Mouse (Mus musculus): ENCODE measurements at regions not wholly inside any gene's neighbourhood (a gene's known extent, or its start where the extent isn't known, plus 50 kb on each side); places are given as distances from the start of the nearest gene placed in this dataset.

- H3K27ac ChIP-seq (replicated peaks): no peak overlapping the region
- no peaks in the 10 kb centered on the region for H3K4me1 ChIP-seq
- 87% methylated on average over 10 of the region's 10 CpGs for WGBS
- no peaks in the 10 kb centered on the region for H3K36me3 ChIP-seq
- no peak overlapping the region for H3K4me3 ChIP-seq
- ATAC-seq (ENCODE audit: low FRiP score, low read depth): no peak
- H3K27me3 ChIP-seq: no peaks in the 10 kb centered on the region
- no peaks in the 10 kb centered on the region for H3K9me3 ChIP-seq
- H3K9ac ChIP-seq (replicated peaks): no peak overlapping the region
- no peak overlapping the region for H3K4me2 ChIP-seq (replicated peaks)
These were observed 214.8 kb upstream of the A430005L14Rik start for GRCm38 (mm10) chr4:153742241-153742640.

- WGBS: 80% methylated on average over 6 of the region's 6 CpGs
- ATAC-seq (ENCODE audit: low FRiP score, low read depth): no peak
These were observed 204.2 kb upstream of the A430005L14Rik start for GRCm38 (mm10) chr4:153752791-153753190.

DNA sequence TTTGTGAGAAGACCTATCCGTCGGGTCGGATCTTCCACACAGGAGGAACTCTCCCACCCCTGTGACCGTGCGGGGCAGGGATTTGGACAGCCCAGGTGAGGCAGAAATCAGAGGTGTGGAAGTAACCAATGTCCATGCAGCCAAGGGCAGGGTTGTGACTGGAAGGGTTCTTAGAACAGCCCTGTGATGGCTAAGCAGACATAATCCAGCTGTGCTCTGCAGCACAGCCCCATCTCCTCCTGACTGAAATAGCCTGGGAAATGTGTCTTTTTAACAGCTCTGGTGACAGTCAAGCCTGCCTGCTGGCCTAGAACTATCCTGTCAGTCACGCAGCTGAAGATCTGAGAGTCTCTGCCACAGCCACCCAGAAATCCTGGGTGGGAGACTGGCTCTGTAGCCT, 198.7 kb upstream of the A430005L14Rik start:
- Histone ChIP-seq H3K36me3 (no peaks in the 10 kb centered on the region), H3K4me2 (replicated peaks) (no peak overlapping the region), H3K27me3 (peaks cover 5% of the 10 kb centered on the region; the same call in 1 of the 2 replicates), H3K9me3 (no peaks in the 10 kb centered on the region), H3K9ac (replicated peaks) (no peak overlapping the region), H3K4me1 (no peaks in the 10 kb centered on the region), H3K4me3 (no peak overlapping the region), H3K27ac (replicated peaks) (no peak overlapping the region)
- no peak for ATAC-seq (ENCODE audit: low FRiP score, low read depth)
- 92% methylated on average over 6 of the region's 6 CpGs for WGBS

More at GRCm38 (mm10) chr4:153752791-153753190, 204.2 kb upstream of the A430005L14Rik start:
- H3K4me3 ChIP-seq: no peak overlapping the region
- H3K9ac ChIP-seq (replicated peaks): no peak overlapping the region
- no peaks in the 10 kb centered on the region for H3K36me3 ChIP-seq
- H3K27ac ChIP-seq (replicated peaks): no peak overlapping the region
- no peak overlapping the region for H3K4me2 ChIP-seq (replicated peaks)
- peaks cover 4% of the 10 kb centered on the region; the same call in 1 of the 2 replicates for H3K4me1 ChIP-seq
- no peaks in the 10 kb centered on the region for H3K9me3 ChIP-seq
- peaks cover 6% of the 10 kb centered on the region; the same call in 1 of the 2 replicates for H3K27me3 ChIP-seq

- no peak for ATAC-seq (ENCODE audit: low FRiP score, low read depth)
- no peak overlapping the region for H3K9ac ChIP-seq (replicated peaks)
- 86% methylated on average over 8 of the region's 8 CpGs for WGBS
- H3K27ac ChIP-seq (replicated peaks): no peak overlapping the region
- no peak overlapping the region for H3K4me2 ChIP-seq (replicated peaks)
- H3K4me3 ChIP-seq: no peak overlapping the region
- no peaks in the 10 kb centered on the region for H3K9me3 ChIP-seq
- no peaks in the 10 kb centered on the region for H3K36me3 ChIP-seq
- peaks cover under 1% of the 10 kb centered on the region; the same call in 1 of the 2 replicates for H3K27me3 ChIP-seq
- no peaks in the 10 kb centered on the region for H3K4me1 ChIP-seq
These were observed 198.3 kb upstream of the A430005L14Rik start for GRCm38 (mm10) chr4:153758781-153759180.

DNA sequence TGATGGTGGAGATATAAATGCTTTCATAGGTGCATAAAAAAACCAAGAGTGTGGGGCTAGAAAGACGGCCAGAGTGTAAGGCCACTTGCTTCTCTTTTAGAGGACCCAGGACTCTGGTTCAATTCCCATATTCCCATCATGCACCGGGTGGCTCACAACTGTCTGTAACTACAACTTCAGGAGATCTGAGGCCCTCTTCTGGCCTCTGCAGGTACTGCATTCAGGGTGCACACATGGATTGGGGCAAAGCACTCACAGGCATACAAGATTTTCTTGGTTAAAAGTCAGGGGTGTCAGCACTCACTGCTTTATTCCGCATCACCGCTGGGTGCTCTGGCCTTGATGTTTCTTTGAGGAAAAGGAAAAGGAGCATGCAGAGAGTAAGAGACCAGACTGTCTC, 196.1 kb upstream of the A430005L14Rik start:
- Histone ChIP-seq H3K9ac (replicated peaks) (no peak overlapping the region), H3K36me3 (no peaks in the 10 kb centered on the region), H3K9me3 (no peaks in the 10 kb centered on the region), H3K4me1 (no peaks in the 10 kb centered on the region), H3K4me3 (no peak overlapping the region), H3K4me2 (replicated peaks) (no peak overlapping the region), H3K27me3 (no peaks in the 10 kb centered on the region), H3K27ac (replicated peaks) (no peak overlapping the region)
- 89% methylated on average over 4 of the region's 4 CpGs for WGBS
- no peak for ATAC-seq (ENCODE audit: low FRiP score, low read depth)

- Histone ChIP-seq H3K36me3 (no peaks in the 10 kb centered on the region), H3K4me2 (replicated peaks) (no peak overlapping the region), H3K4me1 (no peaks in the 10 kb centered on the region), H3K4me3 (no peak overlapping the region), H3K9ac (replicated peaks) (no peak overlapping the region), H3K9me3 (no peaks in the 10 kb centered on the region), H3K27me3 (0 out of 2 replicates have a peak, but pooled peaks cover 4% of the 10 kb centered on the region), H3K27ac (replicated peaks) (no peak overlapping the region)
- WGBS: 66% methylated on average over 10 of the region's 10 CpGs
- no peak for ATAC-seq (ENCODE audit: low FRiP score, low read depth)
These were observed 193.6 kb upstream of the A430005L14Rik start for GRCm38 (mm10) chr4:153763413-153763812.

GRCm38 (mm10) chr4:153767713-153768112, 189.3 kb upstream of the A430005L14Rik start:
- Histone ChIP-seq H3K9me3 (no peaks in the 10 kb centered on the region), H3K4me3 (no peak overlapping the region), H3K27ac (replicated peaks) (no peak overlapping the region), H3K9ac (replicated peaks) (no peak overlapping the region), H3K4me2 (replicated peaks) (no peak overlapping the region), H3K27me3 (0 out of 2 replicates have a peak, but pooled peaks cover 4% of the 10 kb centered on the region), H3K4me1 (0 out of 2 replicates have a peak, but pooled peaks cover 4% of the 10 kb centered on the region), H3K36me3 (no peaks in the 10 kb centered on the region)
- no peak for ATAC-seq (ENCODE audit: low FRiP score, low read depth)
- 82% methylated on average over 9 of the region's 9 CpGs for WGBS

GRCm38 (mm10) chr4:153768350-153768749, 188.7 kb upstream of the A430005L14Rik start:
- H3K27me3 ChIP-seq: 0 out of 2 replicates have a peak, but pooled peaks cover 4% of the 10 kb centered on the region
- H3K4me3 ChIP-seq: no peak overlapping the region
- no peaks in the 10 kb centered on the region for H3K9me3 ChIP-seq
- H3K27ac ChIP-seq (replicated peaks): no peak overlapping the region
- H3K36me3 ChIP-seq: no peaks in the 10 kb centered on the region
- ATAC-seq (ENCODE audit: low FRiP score, low read depth): no peak
- 0 out of 2 replicates have a peak, but pooled peaks cover 4% of the 10 kb centered on the region for H3K4me1 ChIP-seq
- WGBS: 75% methylated on average over 3 of the region's 3 CpGs
- H3K9ac ChIP-seq (replicated peaks): no peak overlapping the region
- H3K4me2 ChIP-seq (replicated peaks): no peak overlapping the region

DNA sequence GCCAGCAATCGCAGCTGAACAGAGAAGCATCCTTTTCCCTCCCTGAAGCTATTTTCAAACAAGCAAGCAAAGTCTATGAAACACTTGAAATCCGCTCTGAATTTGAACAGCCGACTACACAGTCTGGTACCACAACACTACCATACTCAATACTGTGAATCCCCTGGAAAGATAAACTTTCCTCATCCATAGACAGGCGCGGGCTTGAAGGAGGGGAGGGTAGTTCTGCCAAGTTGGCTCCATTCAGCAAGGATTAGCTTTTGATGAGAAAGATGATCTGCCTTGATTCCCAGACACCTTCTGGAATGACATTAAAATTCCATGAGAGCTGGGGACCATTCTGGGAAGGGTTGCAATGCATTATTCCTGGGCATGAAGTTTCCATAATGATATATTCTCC, 186.4 kb upstream of the A430005L14Rik start:
- H3K27me3 ChIP-seq: 0 out of 2 replicates have a peak, but pooled peaks cover 5% of the 10 kb centered on the region
- no peak overlapping the region for H3K27ac ChIP-seq (replicated peaks)
- no peak overlapping the region for H3K4me3 ChIP-seq
- H3K36me3 ChIP-seq: no peaks in the 10 kb centered on the region
- no peak for ATAC-seq (ENCODE audit: low FRiP score, low read depth)
- WGBS: 44% methylated on average over 5 of the region's 5 CpGs
- H3K9me3 ChIP-seq: no peaks in the 10 kb centered on the region
- no peak overlapping the region for H3K9ac ChIP-seq (replicated peaks)
- H3K4me1 ChIP-seq: 0 out of 2 replicates have a peak, but pooled peaks cover 4% of the 10 kb centered on the region
- no peak overlapping the region for H3K4me2 ChIP-seq (replicated peaks)

DNA sequence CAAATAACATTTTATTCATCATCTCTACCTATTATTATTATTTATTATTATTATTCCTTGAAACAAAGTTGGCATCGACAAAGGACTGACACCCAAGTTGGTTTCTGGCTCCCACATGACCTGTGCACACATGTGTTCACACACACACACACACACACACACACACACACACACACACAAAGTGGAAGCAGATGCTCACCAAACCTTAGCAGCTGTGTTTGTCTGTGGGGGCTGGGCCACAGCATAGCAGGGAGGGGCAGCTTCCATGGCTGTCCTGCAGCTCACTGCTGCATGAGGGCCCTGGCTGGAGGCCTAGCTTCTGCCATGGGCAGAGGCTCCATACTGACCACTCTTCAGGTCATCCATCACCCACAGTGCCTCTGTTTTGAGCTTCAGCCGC, 176.5 kb upstream of the A430005L14Rik start:
- Histone ChIP-seq H3K4me1 (peaks cover 5% of the 10 kb centered on the region), H3K27ac (replicated peaks) (no peak overlapping the region), H3K9ac (replicated peaks) (no peak overlapping the region), H3K27me3 (peaks cover 12% of the 10 kb centered on the region; the same call in 1 of the 2 replicates), H3K9me3 (no peaks in the 10 kb centered on the region), H3K4me2 (replicated peaks) (no peak overlapping the region), H3K4me3 (no peak overlapping the region), H3K36me3 (no peaks in the 10 kb centered on the region)
- 87% methylated on average over 2 of the region's 2 CpGs for WGBS
- ATAC-seq (ENCODE audit: low FRiP score, low read depth): no peak

DNA sequence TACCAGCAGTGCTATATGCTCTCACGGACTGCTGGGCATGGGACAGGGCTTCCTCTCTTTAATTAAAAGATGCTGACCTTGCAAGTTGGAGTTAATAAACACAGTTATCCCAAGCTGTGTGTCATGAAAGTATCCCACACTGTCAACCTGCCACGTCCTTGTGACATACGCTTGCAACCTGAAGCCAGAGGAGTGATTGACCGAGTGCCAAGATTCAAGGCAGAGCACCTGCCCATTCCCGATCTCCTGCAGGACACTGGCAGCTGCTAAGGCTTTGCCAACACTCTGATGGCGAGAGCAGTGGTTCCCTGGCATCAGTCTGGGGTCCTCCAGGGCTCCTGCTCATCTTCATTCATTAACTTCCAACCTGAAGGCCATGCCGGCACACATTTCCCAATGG, 175.8 kb upstream of the A430005L14Rik start:
- Histone ChIP-seq H3K9ac (replicated peaks) (no peak overlapping the region), H3K27me3 (peaks cover 7% of the 10 kb centered on the region; the same call in 1 of the 2 replicates), H3K4me3 (no peak overlapping the region), H3K9me3 (no peaks in the 10 kb centered on the region), H3K4me1 (peaks cover 12% of the 10 kb centered on the region), H3K27ac (replicated peaks) (no peak overlapping the region), H3K4me2 (replicated peaks) (no peak overlapping the region), H3K36me3 (no peaks in the 10 kb centered on the region)
- WGBS: 86% methylated on average over 7 of the region's 7 CpGs
- ATAC-seq (ENCODE audit: low FRiP score, low read depth): no peak

- Histone ChIP-seq H3K4me2 (replicated peaks) (no peak overlapping the region), H3K36me3 (no peaks in the 10 kb centered on the region), H3K27me3 (peaks cover 7% of the 10 kb centered on the region; the same call in 1 of the 2 replicates), H3K4me1 (peaks cover 12% of the 10 kb centered on the region), H3K9ac (replicated peaks) (no peak overlapping the region), H3K27ac (replicated peaks) (no peak overlapping the region), H3K4me3 (no peak overlapping the region), H3K9me3 (no peaks in the 10 kb centered on the region)
- ATAC-seq (ENCODE audit: low FRiP score, low read depth): no peak
- 86% methylated on average over 10 of the region's 10 CpGs for WGBS
These were observed 175.0 kb upstream of the A430005L14Rik start for GRCm38 (mm10) chr4:153781981-153782521.

GRCm38 (mm10) chr4:153784401-153784800, 172.6 kb upstream of the A430005L14Rik start:
- no peak for ATAC-seq (ENCODE audit: low FRiP score, low read depth)
- 88% methylated on average over 11 of the region's 11 CpGs for WGBS
- H3K4me2 ChIP-seq (replicated peaks): no peak overlapping the region
- no peaks in the 10 kb centered on the region for H3K36me3 ChIP-seq
- H3K9me3 ChIP-seq: no peaks in the 10 kb centered on the region
- no peak overlapping the region for H3K9ac ChIP-seq (replicated peaks)
- peaks cover 12% of the 10 kb centered on the region; the same call in 1 of the 2 replicates for H3K27me3 ChIP-seq
- no peak overlapping the region for H3K27ac ChIP-seq (replicated peaks)
- no peak overlapping the region for H3K4me3 ChIP-seq
- H3K4me1 ChIP-seq: peaks cover 18% of the 10 kb centered on the region
